Mouse (Mus musculus) stomach, postnatal 0 days (tissue): ENCODE data around the gene Kcna2.

Source experiments
- CTCF ChIP-seq: IDR thresholded peaks from 2 replicates; pipeline ENCODE4 v1.5.1; 2016; ENCODE audit warnings: antibody characterized with exemption, low read depth, mild to moderate bottlenecking, moderate library complexity
- EP300 ChIP-seq: optimal IDR thresholded peaks from 2 replicates; pipeline ENCODE3; 2016; ENCODE audit warnings: antibody characterized with exemption

GRCm38 (mm10) chr3:107129251-107129650 is 28.3 kb downstream of the Kcna2 start:
- TF ChIP-seq CTCF, result no peak
- no peak for TF ChIP-seq EP300
